Mouse (Mus musculus) small intestine, adult 10 weeks (tissue): Measurements from ENCODE around the gene 9930021J03Rik. TPM values are rescaled to one million over a fixed set of nuclear protein-coding genes. Genes with fewer than 3 reads are reported as not detected.

ENCODE experiments used
- polyA plus RNA-seq: library from polyadenylated mRNA; stranded (reverse); fragments of 350-450 nt; fragmentation: Illumina TruSeq; extraction: RNeasy Lipid Tissue Mini Kit (QIAGEN cat#74804); gene quantifications from one replicate; pipeline ENCODE4 v1.2.3, GENCODE M21; 2014; ENCODE audit warnings: low replicate concordance

Gene 9930021J03Rik
- polyA plus RNA-seq: 74.4 TPM

DNA sequence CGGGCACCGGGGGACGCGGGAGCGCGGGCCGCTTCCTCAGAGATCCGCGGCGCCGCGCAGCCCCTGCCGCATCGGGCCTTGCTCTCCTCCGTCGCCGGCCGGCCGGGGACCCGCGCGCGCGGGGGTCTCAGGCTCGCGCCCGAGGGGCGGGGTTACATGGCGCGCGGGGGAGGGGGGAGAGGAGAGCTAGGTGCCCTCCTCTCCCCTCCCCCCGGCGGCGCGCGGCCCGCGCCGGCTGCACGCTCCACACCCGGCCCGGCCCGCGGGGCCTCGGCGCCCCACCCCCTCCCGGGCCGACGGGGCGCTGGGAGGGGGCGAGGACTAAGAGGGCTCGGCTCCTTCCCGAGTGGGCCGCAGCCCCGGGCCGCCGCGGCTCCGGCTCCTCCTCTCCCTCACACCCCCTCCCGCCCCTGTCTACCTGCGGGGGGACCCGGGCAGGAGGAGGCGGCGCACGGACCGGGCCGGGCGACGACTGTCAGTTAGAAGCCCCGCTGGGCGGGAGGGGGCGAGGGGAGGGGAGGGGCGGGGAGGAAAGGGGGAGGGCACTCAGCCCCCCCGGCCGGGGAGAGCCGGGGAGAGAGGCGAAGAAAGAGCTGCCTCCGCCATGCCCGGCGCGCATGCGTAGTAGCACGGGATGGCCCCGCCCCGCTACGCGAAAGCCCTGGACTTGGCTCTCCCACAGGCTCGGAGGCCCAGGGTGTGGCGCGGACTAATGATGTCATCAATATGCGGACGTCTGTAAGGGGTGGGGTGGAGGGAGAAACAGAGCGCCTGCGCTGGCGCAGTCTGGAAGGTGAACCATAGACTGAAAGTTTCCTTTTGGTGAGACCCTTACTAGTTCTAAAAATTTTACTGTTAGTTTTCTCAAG lies at the start of gene 9930021J03Rik:
Gene 9930021J03Rik, minus strand, starts transcription at position 73 of the 869 bp plus-strand sequence.

GRCm38 (mm10) chr19:29812581-29813460 lies 7.0 kb upstream of the 9930021J03Rik start, which contains the start of gene Ranbp6:
Gene Ranbp6, minus strand, starts transcription at chr19:29812974.

DNA sequence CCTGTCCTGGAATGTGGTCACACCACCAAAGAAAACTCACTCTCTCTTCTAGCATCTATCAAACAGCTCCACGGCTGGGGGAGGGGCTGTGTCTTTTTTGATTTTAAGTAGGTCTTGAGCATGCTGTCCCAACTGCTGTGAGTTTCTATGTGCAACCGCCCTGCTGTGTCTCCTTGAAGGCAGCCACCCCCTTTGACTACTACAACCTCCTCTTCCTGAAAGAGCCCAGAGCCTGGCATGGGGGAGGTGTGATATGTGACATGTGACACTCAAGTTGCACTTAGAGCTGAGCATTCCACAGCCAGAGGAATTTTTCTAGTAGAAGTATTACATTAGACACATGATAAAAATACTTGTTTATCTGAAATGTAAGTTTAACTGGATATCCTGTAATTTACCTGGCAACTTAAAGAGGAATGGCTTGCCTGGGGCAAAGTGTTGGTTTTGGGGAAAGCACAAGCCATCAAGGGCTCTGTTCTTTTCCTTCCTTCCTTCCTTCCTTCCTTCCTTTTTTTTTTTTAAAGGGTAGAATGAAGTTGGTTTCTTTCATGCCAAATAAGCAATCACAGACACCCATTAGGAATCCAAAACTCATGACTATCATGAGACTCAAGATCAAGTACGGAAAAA lies 108.4 kb downstream of the 9930021J03Rik start, which contains the start of gene Mlana:
Gene Mlana, plus strand, starts transcription at position 580 of the 630 bp plus-strand sequence.

Other genes with a start within 250 kb of the 9930021J03Rik start
- gene Ermp1, start 157.6 kb downstream of the 9930021J03Rik start, polyA plus RNA-seq: 51.5 TPM
- not detected for gene Mlana, start 108.2 kb downstream of the 9930021J03Rik start, polyA plus RNA-seq
- 33.7 TPM for gene Ranbp6, start 7.0 kb upstream of the 9930021J03Rik start, polyA plus RNA-seq
- 60.7 TPM for gene Il33, start 119.1 kb upstream of the 9930021J03Rik start, polyA plus RNA-seq
- gene Trpd52l3, start 197.8 kb upstream of the 9930021J03Rik start, polyA plus RNA-seq: not detected
- gene Uhrf2, start 224.5 kb upstream of the 9930021J03Rik start, polyA plus RNA-seq: 69.8 TPM